Mouse (Mus musculus) thymus, postnatal 25 days (tissue): ENCODE data around the gene Syap1.

ENCODE experiments used
- DNase-seq: peaks from one replicate; pipeline ENCODE4 v3.0.0; 2022

The Syap1 gene

DNA sequence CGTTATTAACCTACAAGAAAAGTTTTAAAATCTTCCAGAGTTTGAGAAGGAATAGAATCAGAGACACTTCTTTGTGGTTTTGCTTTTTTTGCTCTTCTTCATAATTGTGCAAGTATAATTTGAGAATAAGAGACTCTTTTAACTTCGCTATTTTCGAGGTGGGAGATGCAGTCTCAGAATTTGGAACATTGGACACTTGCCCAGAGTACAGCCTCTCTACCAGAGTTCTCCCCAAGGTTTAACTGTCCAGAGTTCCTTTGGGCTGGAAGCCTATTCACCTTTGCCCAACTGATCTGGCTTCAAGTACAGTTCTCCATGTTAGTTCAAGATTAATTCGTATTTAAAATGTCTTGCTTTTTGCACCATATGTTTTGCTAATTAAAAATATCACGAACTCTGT lies 58.5 kb downstream of the Syap1 start:
- no peak for DNase-seq

DNA sequence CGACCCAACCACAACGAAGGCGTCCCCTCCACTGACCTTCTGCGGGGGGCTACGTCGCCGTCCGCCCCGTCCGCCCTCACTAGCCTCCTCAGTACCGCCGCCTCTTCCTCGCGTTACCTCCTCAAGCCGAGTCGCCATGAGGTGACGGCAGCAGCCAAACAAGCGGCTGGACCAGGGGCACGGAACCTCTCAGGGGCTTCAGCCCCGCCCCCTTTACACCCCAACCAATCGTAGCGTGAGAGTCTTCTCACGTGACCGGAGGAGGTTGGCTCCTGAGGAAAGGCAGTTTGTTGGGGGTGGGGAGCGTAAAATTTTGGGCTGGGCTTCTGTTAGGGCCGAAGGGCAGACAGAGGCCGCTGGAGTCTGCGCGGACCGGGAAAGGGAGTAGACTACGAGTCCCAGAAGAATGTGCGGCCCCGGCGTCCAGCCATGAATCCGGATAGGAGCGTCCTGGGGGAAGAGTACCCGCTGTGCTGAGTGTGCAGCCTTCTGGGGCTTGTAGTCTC lies 59.0 kb downstream of the Syap1 start, which contains the start of gene Txlng:
Gene Txlng, minus strand, starts transcription at position 252 of the 506 bp plus-strand sequence.
- DNase-seq = peak; percentile 90

DNA sequence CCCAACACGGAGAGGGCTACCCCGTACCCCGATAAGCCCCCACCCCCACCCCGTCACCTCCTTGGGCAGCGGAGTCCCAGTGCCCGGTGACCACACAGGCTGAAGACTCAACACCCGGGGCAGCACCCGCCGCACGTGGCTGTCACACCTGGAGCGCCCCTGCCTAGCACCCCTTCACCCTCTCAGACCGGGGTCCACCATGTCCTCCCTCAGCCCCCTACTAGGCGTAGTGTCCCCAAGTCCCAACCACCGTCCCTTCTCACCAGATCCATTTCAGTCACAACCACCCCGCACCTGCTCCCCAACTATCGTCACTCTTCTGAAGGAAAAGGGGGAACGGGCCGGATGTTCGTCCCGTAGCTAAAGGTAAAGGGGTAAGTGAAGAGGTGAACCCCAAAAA lies 59.5 kb downstream of the Syap1 start:
- DNase-seq = no peak

DNA sequence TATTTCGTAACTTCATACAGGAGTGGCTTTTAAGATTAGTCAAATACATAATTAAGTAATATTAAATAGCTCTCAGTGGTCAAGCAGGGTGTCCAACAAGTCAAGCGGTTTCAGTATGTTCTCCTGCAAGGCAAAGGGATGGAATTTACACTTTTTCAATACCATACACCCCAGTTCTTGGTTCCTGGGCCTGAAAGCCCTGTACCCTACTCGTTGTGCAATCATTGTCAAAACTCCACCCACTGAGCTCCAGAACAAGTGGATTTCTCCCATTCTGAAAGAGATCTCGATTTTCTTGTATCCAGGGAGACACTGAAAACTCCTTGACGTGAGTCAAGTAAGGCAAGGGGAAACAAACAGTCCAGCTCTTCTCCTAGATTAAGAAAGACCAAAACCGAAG lies 60.2 kb downstream of the Syap1 start:
- no peak for DNase-seq
